Comparison of ENCODE assay signal across 8 mouse cellular contexts in the genomic region with DNA sequence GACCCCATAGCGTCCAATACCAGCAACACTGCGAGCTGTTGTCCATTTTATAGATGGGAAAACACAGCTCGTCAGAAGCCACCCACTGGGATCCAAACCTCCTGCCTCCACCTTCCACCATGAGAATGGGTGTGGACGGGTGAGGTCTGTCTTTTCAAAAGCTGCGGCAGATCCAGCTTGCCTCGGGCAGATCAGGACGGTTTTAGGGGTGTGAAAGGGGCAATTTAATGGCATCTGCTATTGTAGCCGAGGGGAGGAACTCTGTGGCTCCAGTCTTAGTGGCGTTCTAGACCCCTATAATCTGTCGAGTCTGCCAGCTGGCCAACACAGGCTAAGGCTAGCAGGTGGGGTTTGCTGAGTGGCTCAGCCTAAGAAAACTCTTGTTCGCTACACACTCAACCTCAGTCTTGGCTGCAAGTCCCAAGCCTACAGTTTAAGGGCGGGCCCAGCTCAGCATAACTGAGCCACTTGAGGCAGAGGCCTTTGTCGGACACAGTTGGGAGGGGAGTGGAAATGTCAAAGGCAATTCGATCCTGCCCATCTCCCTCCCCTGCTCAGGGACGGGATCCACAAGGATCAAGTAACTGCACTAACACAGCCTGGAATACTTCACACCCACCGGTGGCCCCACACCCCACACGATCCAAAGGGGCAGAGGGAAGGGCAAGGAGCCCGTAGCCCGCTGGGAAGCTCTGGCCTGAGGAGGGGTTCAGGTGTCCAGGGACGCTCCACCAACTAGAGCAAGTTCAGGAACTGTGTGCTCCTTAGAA. TPM values are rescaled to one million over a fixed set of nuclear protein-coding genes. Genes with fewer than 3 reads are reported as not detected.
DNase-seq lines count a peak whose midpoint lies in the region; ATAC-seq lines count a peak whose summit lies in the region.

No protein-coding gene starts in this region.

- no peak for DNase-seq in kidney, postnatal 4 days
- DNase-seq in embryo, embryonic 10.5 days (ENCODE audit: low spot score) = peak; percentile 54
- no peak for DNase-seq in hindbrain, embryonic 10.5 days (ENCODE audit: low spot score)
- no peak for DNase-seq in right cerebral cortex, adult 2 months (ENCODE audit: low spot score in 2 of 2)

- H3K4me2 ChIP-seq in kidney, embryonic 15.5 days = peak overlapping the region; percentile 70
- H3K4me2 ChIP-seq in lung, embryonic 16.5 days (ENCODE audit: low read depth, low read length) = peak overlapping the region; percentile 71
- peak overlapping the region; percentile 82 for H3K4me2 ChIP-seq in stomach, embryonic 15.5 days

- peak overlapping the region; percentile 27 for H3K9ac ChIP-seq in kidney, embryonic 15.5 days
- peak overlapping the region; percentile 63 for H3K9ac ChIP-seq in lung, embryonic 16.5 days (ENCODE audit: low read length)
- 0 out of 2 replicates have a peak overlapping the region, but pooled peaks have one; percentile 19 for H3K9ac ChIP-seq in stomach, embryonic 15.5 days

- H3K36me3 ChIP-seq in kidney, embryonic 15.5 days = no peaks in the 10 kb centered on the region
- no peaks in the 10 kb centered on the region for H3K36me3 ChIP-seq in hindbrain, embryonic 10.5 days
- no peaks in the 10 kb centered on the region for H3K36me3 ChIP-seq in lung, embryonic 16.5 days (ENCODE audit: control insufficient read depth, insufficient read depth, low read length)
- H3K36me3 ChIP-seq in stomach, embryonic 15.5 days = no peaks in the 10 kb centered on the region

- peak; percentile 76 for ATAC-seq in kidney, embryonic 15.5 days (replicated peaks; ENCODE audit: low FRiP score)
- ATAC-seq in lung, embryonic 16.5 days (ENCODE audit: low read depth) = peak; percentile 66
- ATAC-seq in stomach, embryonic 15.5 days (ENCODE audit: insufficient read depth, low FRiP score, low read depth) = peak; percentile 23
- no peak for ATAC-seq in monocyte, adult 5-6 weeks (replicated peaks; ENCODE audit: insufficient number of reproducible peaks, low FRiP score, low TSS enrichment, poor library complexity, severe bottlenecking)

- H3K9me3 ChIP-seq in kidney, embryonic 15.5 days (replicated peaks) = no peaks in the 10 kb centered on the region
- no peaks in the 10 kb centered on the region for H3K9me3 ChIP-seq in hindbrain, embryonic 10.5 days
- H3K9me3 ChIP-seq in lung, embryonic 16.5 days (ENCODE audit: control insufficient read depth, low read length) = no peaks in the 10 kb centered on the region
- H3K9me3 ChIP-seq in stomach, embryonic 15.5 days = no peaks in the 10 kb centered on the region

- 8% methylated on average over 20 of the region's 20 CpGs for WGBS in kidney, embryonic 15.5 days
- WGBS in hindbrain, embryonic 10.5 days = 14% methylated on average over 20 of the region's 20 CpGs
- WGBS in lung, embryonic 16.5 days = 12% methylated on average over 20 of the region's 20 CpGs
- 18% methylated on average over 20 of the region's 20 CpGs for WGBS in stomach, embryonic 15.5 days

- peak overlapping the region; percentile 79 for H3K27ac ChIP-seq in kidney, embryonic 15.5 days
- peak overlapping the region; percentile 75 for H3K27ac ChIP-seq in hindbrain, embryonic 10.5 days
- H3K27ac ChIP-seq in lung, embryonic 16.5 days (ENCODE audit: low read length) = peak overlapping the region; percentile 60
- peak overlapping the region; percentile 44; the same call in 1 of the 2 replicates for H3K27ac ChIP-seq in stomach, embryonic 15.5 days

- peak overlapping the region; percentile 46 for H3K4me3 ChIP-seq in kidney, embryonic 15.5 days (replicated peaks)
- peak overlapping the region; percentile 58 for H3K4me3 ChIP-seq in hindbrain, embryonic 10.5 days
- peak overlapping the region; percentile 55 for H3K4me3 ChIP-seq in lung, embryonic 16.5 days (ENCODE audit: low read length)
- H3K4me3 ChIP-seq in stomach, embryonic 15.5 days (replicated peaks) = peak overlapping the region; percentile 50

- peaks cover 53% of the 10 kb centered on the region for H3K27me3 ChIP-seq in kidney, embryonic 15.5 days
- peaks cover 62% of the 10 kb centered on the region for H3K27me3 ChIP-seq in hindbrain, embryonic 10.5 days (ENCODE audit: insufficient read depth, poor library complexity, severe bottlenecking)
- H3K27me3 ChIP-seq in lung, embryonic 16.5 days (ENCODE audit: control insufficient read depth, insufficient read depth, low read depth, low read length) = peaks cover 42% of the 10 kb centered on the region
- H3K27me3 ChIP-seq in stomach, embryonic 15.5 days (replicated peaks) = peaks cover 40% of the 10 kb centered on the region

- peaks cover 63% of the 10 kb centered on the region for H3K4me1 ChIP-seq in kidney, embryonic 15.5 days
- H3K4me1 ChIP-seq in hindbrain, embryonic 10.5 days (replicated peaks) = peaks cover 60% of the 10 kb centered on the region
- peaks cover 29% of the 10 kb centered on the region for H3K4me1 ChIP-seq in lung, embryonic 16.5 days (replicated peaks; ENCODE audit: control insufficient read depth, insufficient read depth, low read length)
- peaks cover 28% of the 10 kb centered on the region for H3K4me1 ChIP-seq in stomach, embryonic 15.5 days

RNA-seq across cellular contexts. Expression of a gene that starts 0.5 kb away (rescaled TPM):
- 7.4 and 9.0 TPM in 2 replicates for polyA plus RNA-seq in kidney, embryonic 15.5 days (2015; fragmentation: Nextera tagmentation; extraction: Ambion mirVana)
- 7.4 and 9.1 TPM in 2 replicates for polyA plus RNA-seq in hindbrain, embryonic 10.5 days (2016; fragmentation: Nextera tagmentation; extraction: Ambion mirVana)
- polyA plus RNA-seq in lung, embryonic 16.5 days (2015; fragmentation: Nextera tagmentation; extraction: Ambion mirVana) = 6.0 and 6.4 TPM in 2 replicates
- polyA plus RNA-seq in stomach, embryonic 15.5 days (2015; fragmentation: Nextera tagmentation; extraction: Ambion mirVana) = 5.7 and 6.4 TPM in 2 replicates
- 0.21 TPM in 1 of 3 replicates, not detected in the others for total RNA-seq in monocyte, adult 5-6 weeks (2017)

RNA-seq across cellular contexts. Expression of a gene that starts 14.8 kb away (rescaled TPM):
- polyA plus RNA-seq in kidney, embryonic 15.5 days (2015; fragmentation: Nextera tagmentation; extraction: Ambion mirVana) = 0.55 TPM in 1 of 2 replicates, not detected in the other
- polyA plus RNA-seq in hindbrain, embryonic 10.5 days (2016; fragmentation: Nextera tagmentation; extraction: Ambion mirVana) = 8.1 and 14.7 TPM in 2 replicates
- polyA plus RNA-seq in lung, embryonic 16.5 days (2015; fragmentation: Nextera tagmentation; extraction: Ambion mirVana) = 15.7 and 18.6 TPM in 2 replicates
- 0.30 and 0.55 TPM in 2 replicates for polyA plus RNA-seq in stomach, embryonic 15.5 days (2015; fragmentation: Nextera tagmentation; extraction: Ambion mirVana)
- 2.1 to 2.2 TPM in 2 of 3 replicates, not detected in the other for total RNA-seq in monocyte, adult 5-6 weeks (2017)

RNA-seq across cellular contexts. Expression of a gene that starts 37.4 kb away (rescaled TPM):
- 56.0 and 56.8 TPM in 2 replicates for polyA plus RNA-seq in kidney, embryonic 15.5 days (2015; fragmentation: Nextera tagmentation; extraction: Ambion mirVana)
- 57.6 and 73.0 TPM in 2 replicates for polyA plus RNA-seq in hindbrain, embryonic 10.5 days (2016; fragmentation: Nextera tagmentation; extraction: Ambion mirVana)
- 46.9 and 47.6 TPM in 2 replicates for polyA plus RNA-seq in lung, embryonic 16.5 days (2015; fragmentation: Nextera tagmentation; extraction: Ambion mirVana)
- polyA plus RNA-seq in stomach, embryonic 15.5 days (2015; fragmentation: Nextera tagmentation; extraction: Ambion mirVana) = 48.0 and 55.7 TPM in 2 replicates
- 4.4 to 10.3 TPM (median 5.0 TPM) in 3 replicates for total RNA-seq in monocyte, adult 5-6 weeks (2017)

RNA-seq across cellular contexts. Expression of a gene that starts 37.7 kb away (rescaled TPM):
- polyA plus RNA-seq in kidney, embryonic 15.5 days (2015; fragmentation: Nextera tagmentation; extraction: Ambion mirVana) = 7.9 and 8.7 TPM in 2 replicates
- polyA plus RNA-seq in hindbrain, embryonic 10.5 days (2016; fragmentation: Nextera tagmentation; extraction: Ambion mirVana) = 13.7 and 14.6 TPM in 2 replicates
- 8.3 and 8.4 TPM in 2 replicates for polyA plus RNA-seq in lung, embryonic 16.5 days (2015; fragmentation: Nextera tagmentation; extraction: Ambion mirVana)
- 5.5 and 6.1 TPM in 2 replicates for polyA plus RNA-seq in stomach, embryonic 15.5 days (2015; fragmentation: Nextera tagmentation; extraction: Ambion mirVana)
- 0.57 to 1.6 TPM (median 1.3 TPM) in 3 replicates for total RNA-seq in monocyte, adult 5-6 weeks (2017)
